Comparison of ENCODE assay signal across 9 mouse cellular contexts in the genomic region with DNA sequence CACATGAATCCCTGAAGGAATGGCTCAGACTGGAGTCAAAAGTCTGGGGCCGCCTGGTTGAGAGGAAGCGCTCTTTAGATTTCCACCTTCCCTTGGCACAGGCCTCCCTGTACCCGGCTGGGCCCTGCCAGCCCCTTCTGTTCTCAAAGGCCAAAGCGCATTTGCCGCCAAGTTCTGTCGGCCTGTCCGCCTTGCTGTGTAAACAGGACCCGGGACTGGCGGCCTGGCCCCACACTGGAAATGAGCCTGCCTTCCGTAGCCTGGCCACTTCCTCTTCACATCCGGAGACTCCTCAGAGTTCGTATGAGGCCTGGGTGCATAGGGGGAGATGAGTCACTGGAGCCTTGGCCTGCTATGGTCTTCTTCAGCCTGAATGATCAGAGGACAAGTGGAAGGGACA. TPM values are rescaled to one million over a fixed set of nuclear protein-coding genes. Genes with fewer than 3 reads are reported as not detected.
DNase-seq lines count a peak whose midpoint lies in the region; ATAC-seq and TF ChIP-seq lines count a peak whose summit lies in the region.
"Had no signal": no experiment of that assay in that cellular context is flagged by ENCODE, and none has a peak within 500 bp of the region (broad histone marks: within the 10 kb centered on the region; RNA-seq: fewer than 3 reads in every experiment).

No protein-coding gene starts in this region.

- H3K4me1 ChIP-seq in intestine, postnatal 0 days (replicated peaks; ENCODE audit: control insufficient read depth, insufficient read depth, low read length): peaks cover 15% of the 10 kb centered on the region
- peaks cover 58% of the 10 kb centered on the region for H3K4me1 ChIP-seq in lung, embryonic 15.5 days

- peak; percentile 65 to 77 for DNase-seq in cerebellum, postnatal 14 days
- DNase-seq in cerebellum, adult 11 months: no peak
- DNase-seq in 416B (ENCODE audit: low read depth): peak; percentile 97
- peak; percentile 47 for DNase-seq in gastrocnemius, postnatal 14 days
- no peak for DNase-seq in frontal cortex, postnatal 14 days (ENCODE audit: low spot score in 2 of 2)
- DNase-seq in thymus, postnatal 0 days (ENCODE audit: low spot score): no peak

- no peak overlapping the region for H3K4me2 ChIP-seq in intestine, postnatal 0 days (replicated peaks; ENCODE audit: low read depth)
- H3K4me2 ChIP-seq in lung, embryonic 15.5 days: no peak overlapping the region
- H3K4me2 ChIP-seq: embryonic facial prominence, embryonic 12.5 days had no signal

- no peaks in the 10 kb centered on the region for H3K27me3 ChIP-seq in intestine, postnatal 0 days (replicated peaks; ENCODE audit: control insufficient read depth, insufficient read depth, low read length)
- H3K27me3 ChIP-seq in lung, embryonic 15.5 days: no peaks in the 10 kb centered on the region
- H3K27me3 ChIP-seq: embryonic facial prominence, embryonic 12.5 days had no signal

- 20% methylated on average over 12 of the region's 12 CpGs for WGBS in intestine, postnatal 0 days
- WGBS in lung, embryonic 15.5 days: 30% methylated on average over 12 of the region's 12 CpGs

- intact Hi-C loops in gastrocnemius, postnatal 14 days (cut with DNase I; ENCODE audit: low total_unique reads): loop anchor here (2.0 to 5.0 kb wide), 3 partner anchors 62 to 172 kb away; no protein-coding TSS in a partner anchor

- H3K9ac ChIP-seq in intestine, postnatal 0 days (ENCODE audit: low read depth, low read length): no peak overlapping the region
- 0 out of 2 replicates have a peak overlapping the region, but pooled peaks have one; percentile 11 for H3K9ac ChIP-seq in lung, embryonic 15.5 days
- H3K9ac ChIP-seq: embryonic facial prominence, embryonic 12.5 days had no signal

- ATAC-seq in intestine, postnatal 0 days: no peak
- no peak for ATAC-seq in lung, embryonic 15.5 days (ENCODE audit: borderline replicate concordance, extremely low read depth, low FRiP score, low TSS enrichment)

- no peak overlapping the region for H3K4me3 ChIP-seq in intestine, postnatal 0 days (ENCODE audit: low read depth, low read length)
- H3K4me3 ChIP-seq in lung, embryonic 15.5 days: no peak overlapping the region
- H3K4me3 ChIP-seq: embryonic facial prominence, embryonic 12.5 days had no signal

- H3K27ac ChIP-seq in intestine, postnatal 0 days (ENCODE audit: low read depth, low read length): peak overlapping the region; percentile 54
- peak overlapping the region; percentile 87 for H3K27ac ChIP-seq in lung, embryonic 15.5 days

- TF ChIP-seq CTCF in intestine, postnatal 0 days (IDR thresholded peaks at IDR 0.05; ENCODE audit: low read depth): no peak

- H3K36me3 ChIP-seq in intestine, postnatal 0 days (ENCODE audit: control insufficient read depth, insufficient read depth): no peaks in the 10 kb centered on the region
- no peaks in the 10 kb centered on the region for H3K36me3 ChIP-seq in lung, embryonic 15.5 days
- H3K36me3 ChIP-seq: embryonic facial prominence, embryonic 12.5 days had no signal

- H3K9me3 ChIP-seq in intestine, postnatal 0 days (ENCODE audit: control insufficient read depth): no peaks in the 10 kb centered on the region
- H3K9me3 ChIP-seq in lung, embryonic 15.5 days: no peaks in the 10 kb centered on the region
- H3K9me3 ChIP-seq: embryonic facial prominence, embryonic 12.5 days had no signal

RNA-seq across cellular contexts. Expression of gene Lctl, which starts 27.9 kb away (rescaled TPM):
- total RNA-seq in gastrocnemius, postnatal 14 days (2021): under 1 TPM in 1 of 2 experiments, not detected in 1; 0.18 TPM
- polyA plus RNA-seq in intestine, postnatal 0 days (2015; fragmentation: Nextera tagmentation; extraction: Ambion mirVana): 0.09 and 0.22 TPM in 2 replicates
- polyA plus RNA-seq in lung, embryonic 15.5 days (2015; fragmentation: Nextera tagmentation; extraction: Ambion mirVana): not detected in 2 replicates
- polyA plus RNA-seq in thymus, postnatal 0 days (2015; fragmentation: Nextera tagmentation; extraction: Ambion mirVana): 0.23 TPM in 1 of 2 replicates, not detected in the other
- polyA plus RNA-seq: embryonic facial prominence, embryonic 12.5 days had no signal

Comparison
In these comparisons a context has a peak if more than half of its experiments do, and no peak if none do; other contexts are left out.
1. DNase-seq: peak in cerebellum, postnatal 14 days (2 of 2), 416B (single experiment) and gastrocnemius, postnatal 14 days (single experiment); none in cerebellum, adult 11 months (single experiment), frontal cortex, postnatal 14 days (0 of 2) and thymus, postnatal 0 days (single experiment).